Mouse (Mus musculus): ENCODE data around the gene Wnt10b.

- TF ChIP-seq EP300 (IDR thresholded peaks at IDR 0.05; ENCODE audit: insufficient read depth, low read depth, low read length) (no peak), CTCF (IDR thresholded peaks at IDR 0.05) (no peak)
These were observed 12.0 kb downstream of the Wnt10b start for GRCm38 (mm10) chr15:98765929-98766328.

Data from heart, adult 2 months (tissue).